Mouse (Mus musculus): ENCODE data around the gene Arid5b.
"Not testable (repeated sequence)": the region's sequence is repeated elsewhere in the genome, so short reads cannot be mapped to it uniquely, and the experiment has no call there.

Gene Arid5b

GRCm38 (mm10) chr10:68104881-68105781 is 173.4 kb downstream of the Arid5b start:
- DNase-seq, result no peak

GRCm38 (mm10) chr10:68104481-68104880 is 174.1 kb downstream of the Arid5b start:
- no peak for DNase-seq

GRCm38 (mm10) chr10:68103988-68104387 is 174.6 kb downstream of the Arid5b start:
- no peak for DNase-seq

GRCm38 (mm10) chr10:68103078-68103855 is 175.3 kb downstream of the Arid5b start:
- no peak for DNase-seq

GRCm38 (mm10) chr10:68102566-68102965 is 176.0 kb downstream of the Arid5b start:
- no peak for DNase-seq

GRCm38 (mm10) chr10:68101251-68101650 is 177.3 kb downstream of the Arid5b start:
- no peak for DNase-seq

GRCm38 (mm10) chr10:68100506-68100905 is 178.0 kb downstream of the Arid5b start:
- DNase-seq, result no peak

- not testable (repeated sequence) for DNase-seq
Measured at GRCm38 (mm10) chr10:68099801-68100200, 178.7 kb downstream of the Arid5b start.

- no peak for DNase-seq
Measured at GRCm38 (mm10) chr10:68097821-68098675, 180.5 kb downstream of the Arid5b start.

- no peak for DNase-seq
Measured at GRCm38 (mm10) chr10:68096395-68096794, 182.1 kb downstream of the Arid5b start.

GRCm38 (mm10) chr10:68095136-68095535 is 183.4 kb downstream of the Arid5b start:
- DNase-seq, result no peak

GRCm38 (mm10) chr10:68093496-68093895 is 185.0 kb downstream of the Arid5b start:
- no peak for DNase-seq

GRCm38 (mm10) chr10:68091840-68092239 is 186.7 kb downstream of the Arid5b start:
- DNase-seq, result no peak

- no peak for DNase-seq
Measured at GRCm38 (mm10) chr10:68091011-68091410, 187.5 kb downstream of the Arid5b start.

GRCm38 (mm10) chr10:68090544-68090943 is 188.0 kb downstream of the Arid5b start:
- DNase-seq, result no peak

GRCm38 (mm10) chr10:68090197-68090535 is 188.4 kb downstream of the Arid5b start:
- DNase-seq, result peak; percentile 81

- DNase-seq, result no peak
Measured at GRCm38 (mm10) chr10:68089435-68090196, 188.9 kb downstream of the Arid5b start.

GRCm38 (mm10) chr10:68087722-68088121 is 190.8 kb downstream of the Arid5b start:
- DNase-seq, result no peak

- DNase-seq, result no peak
Measured at GRCm38 (mm10) chr10:68086973-68087372, 191.6 kb downstream of the Arid5b start.

- DNase-seq, result no peak
Measured at GRCm38 (mm10) chr10:68085574-68085973, 193.0 kb downstream of the Arid5b start.

- DNase-seq, result no peak
Measured at GRCm38 (mm10) chr10:68081712-68082111, 196.8 kb downstream of the Arid5b start.
